Comparison of ENCODE assay signal across 13 mouse cellular contexts in genomic region chr5:131089876-131090275, GRCm38 (mm10).
DNase-seq lines count a peak whose midpoint lies in the region; ATAC-seq lines count a peak whose summit lies in the region.
"Had no signal": no experiment of that assay in that cellular context is flagged by ENCODE, and none has a peak within 500 bp of the region (broad histone marks: within the 10 kb centered on the region; RNA-seq: fewer than 3 reads in every experiment).

No protein-coding gene starts in this region.

- DNase-seq in kidney, adult 18-20 months: no peak
- peak; percentile 88 for DNase-seq in brain, adult 2 months (ENCODE audit: low read depth, low spot score)
- DNase-seq in fibroblast of lung, adult 2 months (ENCODE audit: low read depth): peak; percentile 46
- peak; percentile 42 for DNase-seq in limb, embryonic 10.5 days (ENCODE audit: low spot score)

- peaks cover 10% of the 10 kb centered on the region for H3K4me1 ChIP-seq in kidney, embryonic 14.5 days (ENCODE audit: control insufficient read depth, insufficient read depth, low read length)
- H3K4me1 ChIP-seq in limb, embryonic 10.5 days: peaks cover 14% of the 10 kb centered on the region
- H3K4me1 ChIP-seq in intestine, embryonic 15.5 days (replicated peaks): 0 out of 2 replicates have a peak, but pooled peaks cover 4% of the 10 kb centered on the region
- H3K4me1 ChIP-seq in liver, embryonic 12.5 days: no peaks in the 10 kb centered on the region
- H3K4me1 ChIP-seq: heart, embryonic 12.5 days; liver, embryonic 15.5 days had no signal

- peak; percentile 76; the same call in 1 of the 2 replicates for ATAC-seq in kidney, embryonic 14.5 days (ENCODE audit: low FRiP score, low TSS enrichment)
- no peak for ATAC-seq in intestine, embryonic 15.5 days
- no peak for ATAC-seq in liver, embryonic 12.5 days
- ATAC-seq: activated CD4-positive, CD25-positive, alpha-beta regulatory T cell, adult 4 months had no signal

- no peak overlapping the region for H3K4me3 ChIP-seq in kidney, embryonic 14.5 days (ENCODE audit: low read length)
- no peak overlapping the region for H3K4me3 ChIP-seq in limb, embryonic 10.5 days
- no peak overlapping the region for H3K4me3 ChIP-seq in intestine, embryonic 15.5 days (replicated peaks)
- no peak overlapping the region for H3K4me3 ChIP-seq in liver, embryonic 12.5 days
- H3K4me3 ChIP-seq: erythroblast, embryonic 14.5 days; heart, embryonic 12.5 days; liver, embryonic 15.5 days; midbrain, embryonic 12.5 days; neural tube, embryonic 13.5 days had no signal

- 35% methylated on average over 8 of the region's 8 CpGs for WGBS in kidney, embryonic 14.5 days
- WGBS in limb, embryonic 10.5 days: 56% methylated on average over 8 of the region's 8 CpGs
- 62% methylated on average over 8 of the region's 8 CpGs for WGBS in intestine, embryonic 15.5 days
- WGBS in liver, embryonic 12.5 days (ENCODE audit: insufficient replicate concordance): 57% methylated on average over 8 of the region's 8 CpGs

- peaks cover 4% of the 10 kb centered on the region; the same call in 1 of the 2 replicates for H3K9me3 ChIP-seq in kidney, embryonic 14.5 days (ENCODE audit: control insufficient read depth, low read length)
- H3K9me3 ChIP-seq in limb, embryonic 10.5 days (replicated peaks): no peaks in the 10 kb centered on the region
- no peaks in the 10 kb centered on the region for H3K9me3 ChIP-seq in intestine, embryonic 15.5 days
- H3K9me3 ChIP-seq in liver, embryonic 12.5 days (replicated peaks): peaks cover 10% of the 10 kb centered on the region; the same call in 1 of the 2 replicates
- H3K9me3 ChIP-seq: midbrain, embryonic 12.5 days; neural tube, embryonic 13.5 days had no signal

- no peaks in the 10 kb centered on the region for H3K36me3 ChIP-seq in kidney, embryonic 14.5 days (ENCODE audit: control insufficient read depth, insufficient read depth, low read length)
- H3K36me3 ChIP-seq in limb, embryonic 10.5 days: no peaks in the 10 kb centered on the region
- H3K36me3 ChIP-seq in intestine, embryonic 15.5 days: no peaks in the 10 kb centered on the region
- no peaks in the 10 kb centered on the region for H3K36me3 ChIP-seq in liver, embryonic 12.5 days
- H3K36me3 ChIP-seq: heart, embryonic 12.5 days; liver, embryonic 15.5 days; midbrain, embryonic 12.5 days; neural tube, embryonic 13.5 days had no signal

- H3K27me3 ChIP-seq in kidney, embryonic 14.5 days (ENCODE audit: control insufficient read depth, insufficient read depth, low read length): no peaks in the 10 kb centered on the region
- no peaks in the 10 kb centered on the region for H3K27me3 ChIP-seq in limb, embryonic 10.5 days (ENCODE audit: low read depth, poor library complexity, severe bottlenecking)
- no peaks in the 10 kb centered on the region for H3K27me3 ChIP-seq in intestine, embryonic 15.5 days (replicated peaks)
- H3K27me3 ChIP-seq in liver, embryonic 12.5 days (replicated peaks): no peaks in the 10 kb centered on the region
- H3K27me3 ChIP-seq: heart, embryonic 12.5 days; liver, embryonic 15.5 days; midbrain, embryonic 12.5 days; neural tube, embryonic 13.5 days had no signal

- H3K9ac ChIP-seq in kidney, embryonic 14.5 days (ENCODE audit: low read depth, low read length): no peak overlapping the region
- no peak overlapping the region for H3K9ac ChIP-seq in intestine, embryonic 15.5 days
- no peak overlapping the region for H3K9ac ChIP-seq in liver, embryonic 12.5 days
- H3K9ac ChIP-seq: heart, embryonic 12.5 days; liver, embryonic 15.5 days; midbrain, embryonic 12.5 days; neural tube, embryonic 13.5 days had no signal

- H3K27ac ChIP-seq in kidney, embryonic 14.5 days (ENCODE audit: low read depth, low read length): no peak overlapping the region
- H3K27ac ChIP-seq in limb, embryonic 10.5 days: no peak overlapping the region
- no peak overlapping the region for H3K27ac ChIP-seq in intestine, embryonic 15.5 days
- no peak overlapping the region for H3K27ac ChIP-seq in liver, embryonic 12.5 days
- H3K27ac ChIP-seq: liver, embryonic 15.5 days; midbrain, embryonic 12.5 days had no signal

- no peak overlapping the region for H3K4me2 ChIP-seq in kidney, embryonic 14.5 days (replicated peaks; ENCODE audit: low read depth, low read length)
- no peak overlapping the region for H3K4me2 ChIP-seq in intestine, embryonic 15.5 days (replicated peaks)
- no peak overlapping the region for H3K4me2 ChIP-seq in liver, embryonic 12.5 days
- H3K4me2 ChIP-seq: heart, embryonic 12.5 days; liver, embryonic 15.5 days; midbrain, embryonic 12.5 days; neural tube, embryonic 13.5 days had no signal
